Mouse (Mus musculus): Measurements from ENCODE around the gene Pgghg. TPM values are rescaled to one million over a fixed set of nuclear protein-coding genes. Genes with fewer than 3 reads are reported as not detected.

Gene Pgghg
- total RNA-seq (2021), result 1 to 10 TPM; 8.4 to 8.7 TPM

DNA sequence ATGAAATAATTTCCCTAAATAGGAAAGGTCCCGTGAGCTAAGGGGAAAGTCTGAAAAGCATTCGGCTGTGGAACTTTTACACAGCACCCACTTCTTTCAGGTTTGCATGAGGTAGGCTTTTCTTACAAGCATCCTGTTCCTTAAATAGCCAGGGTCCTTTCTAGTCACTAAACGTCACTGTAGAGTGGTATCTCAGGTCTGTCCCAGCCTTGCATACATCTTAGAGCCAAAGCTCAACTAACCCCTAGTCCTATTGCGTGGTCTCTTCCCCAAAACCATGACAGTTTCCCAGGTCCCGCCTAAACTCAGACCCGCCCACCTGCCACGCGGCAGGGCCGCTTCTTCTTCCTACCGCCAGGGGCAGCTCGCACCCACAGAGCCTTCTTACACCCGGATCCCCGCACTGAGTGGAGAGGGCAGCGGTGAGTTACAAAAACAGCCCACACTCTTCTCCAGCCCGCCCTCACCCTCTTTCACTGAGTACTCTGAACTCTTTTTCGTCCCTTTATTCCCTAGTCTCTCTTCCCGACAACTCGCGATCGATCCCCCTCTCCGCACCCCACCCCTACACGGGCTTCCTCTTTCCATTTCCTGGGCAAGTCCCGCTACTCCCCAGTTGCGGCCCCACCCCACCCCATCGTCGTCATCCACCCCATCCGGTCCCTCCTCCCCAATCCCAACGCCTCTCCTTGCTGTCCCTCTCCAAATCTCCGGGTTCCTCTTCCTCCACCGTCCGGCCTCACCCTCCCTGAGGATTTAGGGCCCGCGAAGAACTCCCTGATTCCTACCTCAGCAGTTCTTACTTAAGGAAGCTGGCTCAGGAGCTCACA is at the start of gene Pgghg:
Gene Pgghg (plus strand): TSS at position 170 of the 830 bp plus-strand sequence.
- peak; percentile 90 for DNase-seq

DNA sequence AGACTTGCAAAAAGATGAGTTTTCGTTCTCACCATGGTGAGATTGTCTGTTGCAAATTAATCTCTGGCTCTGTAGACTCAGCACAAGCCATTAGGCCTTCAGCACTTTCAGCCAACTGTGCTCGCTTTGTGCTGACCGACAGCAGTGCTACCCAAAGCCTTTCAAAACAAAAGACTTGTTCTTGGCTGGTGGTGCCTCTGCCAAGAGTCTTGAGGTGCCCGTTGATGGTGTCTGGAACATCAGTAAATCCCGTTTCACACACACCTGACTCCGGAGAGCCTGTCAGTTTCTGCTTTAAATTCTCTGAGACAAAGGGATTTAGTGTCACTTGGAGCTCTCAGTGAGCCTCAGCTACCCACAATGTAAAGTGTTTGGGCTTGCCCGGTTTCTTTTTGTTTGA is 47.2 kb upstream of the Pgghg start:
- DNase-seq, result no peak

DNA sequence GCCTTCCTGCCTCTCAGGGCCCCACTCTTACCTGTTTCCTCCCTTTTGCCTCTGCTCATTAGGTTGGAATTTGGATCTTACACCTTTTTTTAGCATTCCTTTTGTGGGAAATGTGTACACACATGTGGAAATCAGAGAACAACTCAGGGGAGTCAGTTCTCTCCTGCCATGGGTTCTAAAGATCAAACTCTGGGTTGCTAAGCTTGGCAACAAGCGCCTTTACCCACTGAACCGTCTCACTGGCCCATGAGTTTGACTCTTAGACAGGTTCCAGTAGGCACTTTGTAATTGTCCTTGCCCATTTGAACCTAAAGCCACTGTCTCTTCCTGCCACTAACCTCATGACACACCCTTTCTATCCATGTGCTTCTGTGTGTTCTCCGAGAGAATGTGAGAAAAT is 46.6 kb upstream of the Pgghg start:
- DNase-seq, result no peak

DNA sequence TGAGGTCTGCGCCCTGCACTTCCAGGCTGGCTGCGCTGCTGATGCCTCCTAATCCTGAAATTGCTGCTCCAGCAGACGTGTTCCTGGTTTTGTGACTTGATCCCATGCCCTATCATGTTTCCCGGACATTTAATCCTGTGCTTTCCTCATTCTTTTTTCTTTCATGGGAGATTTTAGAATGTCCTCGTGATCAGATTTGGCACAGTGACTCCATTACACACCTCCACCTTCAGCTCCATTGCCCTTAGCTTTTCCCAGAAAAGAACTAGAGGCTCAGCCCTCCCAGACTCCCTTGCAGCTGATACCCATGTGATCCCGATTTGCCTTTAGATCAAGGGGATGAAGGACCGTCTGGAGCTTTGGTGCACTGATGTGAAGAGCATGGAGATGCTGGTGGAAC is 43.3 kb upstream of the Pgghg start:
- DNase-seq, result no peak

DNA sequence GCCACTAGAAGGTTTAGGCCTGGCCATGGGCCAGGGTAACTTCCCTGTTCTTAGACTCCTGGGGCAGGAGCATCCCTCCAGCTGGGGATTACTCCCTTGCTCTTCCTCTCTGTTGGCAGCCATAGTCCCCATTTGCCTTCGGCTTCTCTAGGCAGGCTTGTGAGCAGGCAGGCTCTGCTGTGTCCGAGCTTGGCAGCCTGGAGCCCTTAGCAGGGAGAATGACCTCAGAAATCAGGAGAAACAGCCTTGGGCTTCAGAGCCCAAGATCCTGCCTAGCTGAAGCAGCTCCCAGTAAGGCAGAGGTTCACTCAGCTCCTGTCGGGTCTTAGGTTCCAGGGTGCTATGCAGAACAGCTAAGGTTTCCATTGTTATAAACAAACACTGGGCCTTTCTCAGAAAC is 42.1 kb upstream of the Pgghg start:
- DNase-seq, result peak; percentile 14

DNA sequence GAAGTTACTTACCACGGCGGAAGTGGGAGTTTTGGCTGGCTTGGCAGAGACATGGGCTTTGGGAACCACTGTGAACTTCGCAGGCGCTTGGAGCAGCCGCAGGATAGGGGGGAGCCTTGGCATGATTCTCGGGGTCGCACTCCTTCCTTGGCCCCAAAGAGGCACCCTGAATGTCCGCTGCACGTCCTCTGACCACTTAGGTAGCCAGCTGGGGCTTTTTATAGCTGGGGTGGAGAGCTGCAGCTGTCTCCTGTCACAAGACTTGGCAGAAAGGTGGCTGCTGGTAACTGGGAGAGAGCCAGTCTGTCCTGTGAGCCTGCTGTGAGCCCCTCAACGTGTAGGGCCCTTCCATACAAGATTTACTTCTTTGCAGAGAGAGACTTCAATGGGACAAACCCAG is 41.0 kb upstream of the Pgghg start, which contains the start of gene Cox8b:
Gene Cox8b (minus strand): TSS at position 227 of the 400 bp plus-strand sequence.
- peak; percentile 74 for DNase-seq

DNA sequence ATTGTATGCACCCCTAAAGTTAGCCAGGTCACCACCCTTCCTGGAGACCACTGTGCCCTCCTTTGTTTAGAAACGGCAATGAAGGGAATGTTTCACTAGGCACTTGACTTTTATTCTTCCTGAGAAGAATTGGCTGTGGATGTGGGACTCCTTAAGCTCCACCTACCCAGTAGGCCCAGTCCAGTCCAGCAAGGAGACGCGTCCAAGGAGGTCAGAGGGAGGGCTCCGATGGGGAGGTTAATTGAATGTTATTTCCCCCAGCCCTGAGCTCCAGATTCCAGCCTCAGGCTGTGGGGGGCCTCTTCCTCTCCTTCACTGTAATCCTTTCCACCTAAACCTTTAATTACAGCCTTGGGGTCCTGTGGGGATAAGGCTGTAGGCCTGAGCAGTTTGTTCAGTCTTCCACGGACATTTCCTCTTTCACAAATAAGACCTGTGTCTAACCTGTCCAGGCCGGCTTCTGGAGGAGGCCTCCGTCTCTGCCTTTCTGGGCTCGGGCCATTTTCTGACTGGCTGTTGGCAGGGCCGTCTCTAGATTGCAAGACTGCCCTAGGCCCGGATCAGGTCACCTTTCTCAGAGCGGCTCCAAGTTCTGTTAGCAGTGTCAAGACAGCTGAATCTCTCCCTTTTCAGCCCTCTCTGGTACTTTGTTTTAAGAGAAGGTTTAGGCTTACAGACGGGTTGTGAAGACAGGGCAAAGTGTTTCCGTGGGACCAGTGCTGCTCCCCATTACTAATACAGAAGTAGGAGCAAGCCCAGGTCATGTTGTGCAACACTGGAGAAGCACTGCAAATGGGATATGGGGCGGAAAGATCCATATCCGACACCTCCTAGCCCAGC is 38.9 kb upstream of the Pgghg start:
- no peak for DNase-seq

DNA sequence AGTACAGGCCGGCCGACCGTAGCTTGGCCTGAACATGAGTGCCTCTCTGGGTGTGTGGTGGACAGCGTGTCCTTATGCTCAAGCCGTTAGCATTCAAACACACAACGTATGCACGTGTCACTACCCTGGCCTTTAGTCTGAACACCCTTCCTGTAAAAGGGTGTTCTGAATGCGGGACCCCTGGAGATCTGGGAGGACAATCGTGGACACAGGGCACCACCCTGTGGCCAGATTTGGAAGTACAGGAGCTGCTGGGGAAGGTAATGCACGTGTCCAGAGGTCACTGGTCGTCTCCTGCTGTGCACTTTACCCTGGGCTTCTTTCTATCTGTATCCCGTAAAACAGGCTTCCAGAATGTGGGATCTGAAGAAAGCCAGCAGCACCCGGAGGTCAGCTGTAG is 38.0 kb upstream of the Pgghg start:
- peak; percentile 92 for DNase-seq

DNA sequence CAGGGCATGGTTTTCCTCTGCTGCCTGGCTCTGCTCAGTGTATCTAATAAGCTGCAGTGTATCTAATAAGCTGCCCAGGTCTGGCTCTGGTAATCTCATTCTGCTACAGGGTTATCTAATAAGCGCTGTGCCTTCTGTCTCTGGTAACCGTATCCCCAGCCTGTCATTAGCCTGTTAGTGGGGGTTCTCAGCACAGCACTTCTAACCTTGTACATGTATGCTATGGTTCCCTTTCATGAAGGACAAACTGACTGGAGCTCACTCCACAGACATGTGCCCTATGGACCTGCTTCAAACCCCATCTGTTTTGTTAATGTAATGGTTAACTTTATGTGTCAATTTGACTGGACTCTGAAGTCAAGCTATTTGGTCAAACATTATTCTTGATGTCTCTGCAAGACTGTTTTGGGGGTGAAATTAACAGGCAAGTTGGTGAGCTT is 35.5 kb upstream of the Pgghg start:
- no peak for DNase-seq

DNA sequence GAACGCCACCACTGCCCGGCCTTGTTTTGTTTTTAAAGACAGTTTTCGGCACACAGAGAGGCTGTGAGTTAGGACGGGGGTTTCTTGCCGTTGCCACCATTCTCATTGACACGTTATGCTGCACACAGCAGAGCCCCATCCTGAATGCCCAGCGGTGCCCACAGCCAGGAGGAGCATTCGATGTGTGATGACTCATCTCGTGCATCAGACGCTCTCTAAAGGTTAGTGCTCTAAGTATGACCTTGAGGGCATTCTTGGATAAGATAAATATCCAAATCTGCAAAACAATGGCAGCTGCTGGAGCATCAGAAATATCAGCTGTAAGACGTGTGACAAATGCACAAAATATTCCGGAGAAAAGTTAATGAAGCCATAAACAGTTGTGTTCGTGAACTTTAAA is 34.1 kb upstream of the Pgghg start:
- DNase-seq, result no peak

DNA sequence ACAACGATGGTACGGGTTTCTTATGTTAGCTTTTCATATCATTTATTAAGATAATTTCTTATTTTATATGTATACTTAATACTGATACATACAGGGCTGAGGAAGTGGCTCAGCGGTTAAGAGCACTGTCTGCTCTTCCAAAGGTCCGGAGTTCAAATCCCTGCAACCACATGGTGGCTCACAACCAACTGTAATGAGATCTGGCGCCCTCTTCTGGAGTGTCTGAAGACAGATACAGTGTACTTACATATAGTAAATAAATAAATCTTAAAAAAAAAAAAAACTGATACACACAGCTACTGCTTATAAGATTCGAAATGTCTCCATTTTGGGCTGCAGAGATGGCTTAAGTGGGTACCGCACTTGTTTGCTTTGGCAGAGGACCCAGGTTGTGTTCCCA is 33.5 kb upstream of the Pgghg start:
- no peak for DNase-seq

DNA sequence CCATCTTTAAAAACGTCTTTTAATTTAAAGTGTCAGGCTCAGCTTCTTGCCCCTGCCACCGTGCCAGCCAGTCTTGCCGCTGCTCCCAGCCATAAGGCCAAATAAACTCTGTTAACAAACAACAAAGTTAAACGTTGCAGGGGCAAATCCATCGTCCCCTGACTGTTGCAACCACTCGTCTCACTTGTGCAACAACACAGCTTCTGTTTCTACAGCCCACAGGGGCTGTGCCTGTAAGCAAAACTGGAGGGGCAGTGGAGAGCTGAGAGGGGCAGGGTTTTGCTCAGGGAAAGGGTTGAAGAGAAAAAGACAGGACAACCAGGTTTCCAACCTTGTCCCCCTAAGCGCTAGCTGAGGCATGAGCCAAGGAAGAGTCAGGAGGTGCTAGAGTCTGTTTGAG is 33.0 kb upstream of the Pgghg start:
- DNase-seq, result no peak

DNA sequence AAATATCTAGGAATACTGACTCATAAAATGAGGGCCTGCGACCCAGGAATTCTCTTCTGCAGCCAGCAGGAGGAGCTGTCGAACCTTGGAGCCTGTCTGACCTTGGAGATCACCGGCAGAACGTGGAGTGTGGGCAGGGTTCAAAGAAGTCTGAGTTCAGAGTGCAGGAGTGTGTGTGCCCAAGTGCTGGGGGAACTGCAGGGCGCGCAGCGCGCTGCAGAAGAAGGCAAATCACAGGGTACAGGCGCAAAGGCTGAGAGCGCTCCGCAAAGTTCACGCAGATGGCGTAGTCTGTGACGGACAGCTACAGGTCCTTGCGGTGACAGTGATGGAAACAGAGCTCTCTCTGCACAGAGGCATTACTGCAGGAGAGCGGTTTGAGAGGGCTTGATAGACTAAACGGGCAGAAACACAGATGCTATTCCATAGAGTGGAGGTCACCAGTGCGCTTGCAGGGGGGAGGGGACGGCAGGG is 32.5 kb upstream of the Pgghg start:
- peak; percentile 86 for DNase-seq

DNA sequence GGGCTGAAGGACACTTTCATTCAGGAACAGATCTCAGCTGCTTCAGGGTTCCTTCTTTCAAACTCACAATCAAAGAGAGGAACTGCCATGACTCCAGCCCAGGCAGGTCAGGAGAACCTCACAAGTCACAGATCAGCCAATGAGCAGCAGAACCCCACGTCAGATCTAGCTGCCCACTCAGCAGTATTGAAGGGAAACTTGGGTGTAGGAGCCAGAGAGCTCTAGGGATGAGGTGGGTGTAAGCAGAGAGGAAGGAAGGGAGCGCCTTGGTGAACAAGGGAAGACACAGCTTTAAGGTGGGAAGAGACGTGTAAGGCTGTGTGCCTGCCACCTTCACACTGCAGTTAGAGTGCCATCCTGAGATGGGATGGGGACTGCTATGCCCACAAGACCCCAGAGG is 28.9 kb upstream of the Pgghg start:
- DNase-seq, result no peak

DNA sequence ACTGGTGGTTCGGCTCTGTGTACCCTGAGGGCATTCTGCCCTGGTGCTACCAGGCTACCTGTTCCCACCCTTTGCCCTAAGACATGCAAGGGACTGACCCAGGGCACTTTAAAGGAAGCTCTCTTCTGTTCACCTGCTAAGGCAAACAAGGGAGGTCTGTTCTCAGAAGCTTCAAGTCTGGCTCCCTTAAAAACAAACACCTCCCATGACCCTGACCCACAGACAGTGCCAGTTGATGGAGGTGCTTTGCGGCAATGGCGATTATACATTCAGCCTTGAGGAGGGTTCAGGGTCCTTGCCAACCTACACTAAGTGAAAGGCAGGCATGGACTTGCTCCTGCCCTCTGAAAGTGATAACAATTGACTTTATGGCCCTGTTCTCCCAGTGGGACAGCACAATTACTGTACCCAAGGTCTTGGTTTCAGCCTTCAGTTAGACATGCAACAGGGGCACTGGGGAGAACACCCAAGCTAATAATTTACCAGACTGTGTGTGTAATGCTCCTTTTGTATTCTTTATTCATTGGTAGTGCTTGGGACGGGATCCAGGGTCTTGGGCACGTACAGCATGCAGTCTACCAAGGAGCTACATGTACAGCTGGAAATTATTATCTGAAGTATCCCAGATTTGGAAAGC is 28.2 kb upstream of the Pgghg start:
- DNase-seq, result no peak

DNA sequence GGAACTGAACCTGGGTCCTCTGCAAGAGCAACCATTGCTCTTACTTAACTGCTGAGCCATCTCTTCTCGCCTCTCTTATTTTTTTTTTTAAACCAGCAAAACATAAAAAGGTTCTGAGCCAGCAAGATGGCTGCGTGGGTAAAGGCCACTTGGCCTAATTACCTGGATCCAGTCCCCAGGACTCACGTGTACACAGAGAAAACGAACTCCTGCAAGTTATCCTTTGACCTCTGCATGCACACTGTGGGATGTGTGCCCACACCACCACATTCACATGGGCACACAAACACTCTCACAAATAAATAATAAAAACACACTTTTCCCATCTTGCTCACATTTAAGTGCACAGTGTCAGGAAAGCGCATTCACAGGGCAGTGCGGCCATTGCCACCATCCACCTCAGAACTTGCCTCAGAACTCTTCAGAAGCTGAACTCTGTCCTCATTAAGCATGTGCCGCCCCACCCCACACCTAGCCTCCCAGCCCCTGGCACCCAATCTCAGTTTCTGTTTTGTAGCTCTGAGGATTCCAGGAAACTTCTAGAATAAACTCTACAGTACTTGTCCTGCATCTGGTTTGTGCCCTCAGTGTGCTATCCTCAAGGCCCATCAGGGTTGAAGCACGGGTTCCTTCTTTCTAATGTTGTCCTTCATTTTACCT is 27.0 kb upstream of the Pgghg start:
- DNase-seq, result no peak

DNA sequence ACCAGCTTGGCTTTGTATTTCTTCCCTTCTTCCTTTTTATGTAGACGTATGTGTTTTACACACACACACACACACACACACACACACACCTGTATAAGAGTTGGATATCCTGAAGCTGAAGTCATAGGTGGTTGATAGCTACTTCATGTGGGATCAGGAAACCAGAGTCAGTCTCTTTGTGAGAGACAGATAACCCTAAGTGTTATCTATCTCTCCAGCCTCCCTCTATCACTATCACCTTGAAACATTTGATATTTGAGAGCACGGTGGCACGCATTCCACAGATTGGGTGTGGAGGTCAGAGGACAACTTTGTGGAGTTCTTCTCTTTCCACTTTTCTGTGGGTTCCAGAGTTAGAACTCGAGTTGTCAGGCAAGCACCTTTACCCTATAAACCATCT is 21.3 kb upstream of the Pgghg start:
- DNase-seq, result no peak

DNA sequence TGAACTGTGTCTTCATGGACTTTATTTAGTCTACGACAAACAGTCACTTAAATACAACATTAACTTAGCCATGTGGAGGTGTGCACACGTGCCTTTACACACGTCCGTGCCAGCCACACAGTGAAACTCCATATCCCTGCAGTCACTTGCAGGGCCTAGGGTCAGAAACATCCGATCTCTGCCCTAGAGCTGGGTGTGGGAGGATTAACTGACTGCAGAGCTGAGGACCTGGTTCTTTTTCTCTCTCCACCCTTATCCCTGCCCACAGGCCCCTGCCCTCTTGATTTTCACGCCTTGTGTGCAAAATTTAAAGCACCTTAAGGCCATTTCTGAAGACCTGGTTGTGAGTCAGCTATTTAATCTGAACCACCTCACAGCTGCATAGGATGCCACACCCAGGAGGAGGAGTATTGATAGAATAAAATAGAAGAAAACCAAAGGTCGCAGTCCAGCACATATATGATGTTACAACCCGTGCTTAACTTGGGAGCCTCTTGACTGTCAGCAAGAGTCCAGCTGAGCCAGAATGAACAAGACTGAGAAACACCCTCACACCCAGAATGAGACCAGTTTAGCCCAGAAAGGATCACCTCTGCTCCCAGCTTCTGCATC is 20.7 kb upstream of the Pgghg start, which contains the start of gene Nlrp6:
Gene Nlrp6 (plus strand): TSS at position 485 of the 612 bp plus-strand sequence.
- no peak for DNase-seq

DNA sequence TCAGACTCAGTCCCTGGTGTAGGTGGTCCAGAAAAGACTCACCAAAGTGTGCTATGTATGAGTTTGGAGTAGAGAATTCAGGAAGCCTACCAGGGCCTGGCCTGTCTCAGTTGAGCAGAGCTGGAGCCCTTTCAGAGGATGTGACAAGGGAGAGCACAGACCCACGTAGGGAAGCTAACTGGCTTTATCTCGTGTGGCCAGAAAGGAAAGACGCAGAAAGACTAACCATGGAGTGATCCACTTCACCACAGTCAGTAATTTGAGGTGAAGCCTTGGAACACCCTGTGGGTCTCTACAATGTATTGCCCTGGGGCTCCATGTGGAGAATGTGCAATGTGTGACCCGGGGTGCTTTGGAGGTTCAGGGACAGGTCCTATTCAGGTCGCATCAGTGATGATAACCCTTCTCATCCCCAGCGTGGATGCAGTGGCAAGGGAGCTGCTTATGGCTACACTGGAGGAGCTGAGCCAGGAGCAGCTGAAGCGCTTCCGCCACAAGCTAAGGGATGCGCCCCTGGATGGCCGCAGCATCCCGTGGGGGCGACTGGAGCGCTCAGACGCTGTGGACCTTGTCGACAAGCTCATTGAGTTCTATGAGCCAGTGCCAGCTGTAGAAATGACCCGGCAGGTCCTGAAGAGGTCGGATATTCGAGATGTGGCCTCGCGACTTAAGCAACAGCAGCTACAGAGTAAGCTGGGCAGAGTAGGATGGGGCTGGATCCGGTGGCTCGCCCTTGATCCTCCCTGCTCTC is 19.8 kb upstream of the Pgghg start:
- DNase-seq, result no peak

DNA sequence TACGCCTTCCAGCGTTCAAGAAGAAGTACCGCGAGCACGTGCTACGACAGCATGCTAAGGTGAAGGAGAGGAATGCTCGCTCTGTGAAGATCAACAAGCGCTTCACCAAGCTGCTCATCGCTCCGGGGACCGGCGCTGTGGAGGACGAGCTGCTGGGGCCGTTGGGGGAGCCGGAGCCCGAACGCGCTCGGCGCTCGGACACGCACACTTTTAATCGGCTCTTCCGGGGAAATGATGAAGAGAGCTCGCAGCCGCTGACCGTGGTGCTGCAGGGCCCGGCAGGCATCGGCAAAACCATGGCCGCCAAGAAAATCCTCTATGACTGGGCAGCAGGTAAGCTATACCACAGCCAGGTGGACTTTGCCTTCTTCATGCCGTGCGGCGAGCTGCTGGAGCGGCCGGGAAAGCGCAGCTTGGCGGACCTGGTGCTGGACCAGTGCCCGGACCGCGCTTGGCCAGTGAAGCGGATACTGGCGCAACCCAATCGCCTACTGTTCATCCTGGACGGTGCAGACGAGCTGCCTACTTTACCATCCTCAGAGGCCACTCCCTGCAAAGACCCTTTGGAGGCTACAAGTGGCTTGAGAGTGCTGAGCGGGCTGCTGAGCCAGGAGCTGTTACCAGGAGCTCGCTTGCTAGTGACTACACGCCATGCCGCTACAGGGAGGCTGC is 18.7 kb upstream of the Pgghg start:
- DNase-seq, result peak; percentile 45

Data from heart, postnatal 4 days (tissue).